Comparison of ENCODE assay signal across 14 mouse cellular contexts in the genomic region with DNA sequence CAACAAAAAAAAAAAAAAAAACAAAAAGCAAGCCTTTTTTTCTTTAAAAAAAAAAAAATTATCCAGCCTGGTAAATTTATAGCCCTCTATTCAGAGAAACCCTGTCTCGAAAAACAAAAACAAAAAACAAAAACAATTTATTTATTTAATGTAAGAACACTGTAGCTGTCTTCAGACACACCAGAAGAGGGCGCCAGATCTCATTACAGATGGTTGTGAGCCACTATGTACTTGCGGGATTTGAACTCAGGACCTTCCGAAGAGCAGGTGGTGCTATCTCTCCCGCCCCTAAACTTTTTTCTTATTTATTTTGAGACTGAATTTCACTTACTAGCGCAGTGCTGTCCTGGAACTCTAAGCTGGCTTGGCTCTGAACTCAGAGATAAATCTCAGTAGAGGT. TPM values are rescaled to one million over a fixed set of nuclear protein-coding genes. Genes with fewer than 3 reads are reported as not detected.
"Had no signal": no experiment of that assay in that cellular context is flagged by ENCODE, and none has a peak within 500 bp of the region (broad histone marks: within the 10 kb centered on the region; RNA-seq: fewer than 3 reads in every experiment).

No protein-coding gene starts in this region.

- DNase-seq: kidney, adult 8-10 months; kidney, postnatal 10 days; kidney, postnatal 4 days; liver; liver, embryonic 13.5 days; liver, postnatal 0 days; lung, postnatal 36 days; spleen, adult 18-20 months; thymus, postnatal 4 days had no signal

- H3K4me1 ChIP-seq: limb, embryonic 12.5 days; midbrain, embryonic 13.5 days; neural tube, embryonic 15.5 days had no signal

- H3K36me3 ChIP-seq: limb, embryonic 12.5 days; liver, embryonic 13.5 days; midbrain, embryonic 13.5 days; neural tube, embryonic 15.5 days had no signal

- H3K9me3 ChIP-seq: limb, embryonic 12.5 days; liver, embryonic 13.5 days; midbrain, embryonic 13.5 days; neural tube, embryonic 15.5 days had no signal

- H3K4me2 ChIP-seq: limb, embryonic 12.5 days; liver, embryonic 13.5 days; midbrain, embryonic 13.5 days; neural tube, embryonic 15.5 days had no signal

- ATAC-seq: intestine, postnatal 0 days; liver, postnatal 0 days; midbrain, embryonic 13.5 days had no signal

- H3K27ac ChIP-seq: limb, embryonic 12.5 days; liver, embryonic 13.5 days; midbrain, embryonic 13.5 days; neural tube, embryonic 15.5 days had no signal

- H3K9ac ChIP-seq: limb, embryonic 12.5 days; liver, embryonic 13.5 days; liver, postnatal 0 days; midbrain, embryonic 13.5 days; neural tube, embryonic 15.5 days had no signal

- H3K4me3 ChIP-seq: limb, embryonic 12.5 days; liver, embryonic 13.5 days; midbrain, embryonic 13.5 days; myocyte; neural tube, embryonic 15.5 days had no signal

- H3K27me3 ChIP-seq: limb, embryonic 12.5 days; liver, embryonic 13.5 days; midbrain, embryonic 13.5 days; neural tube, embryonic 15.5 days had no signal

RNA-seq across cellular contexts. Expression of gene Gm11627, which starts 12.1 kb away (rescaled TPM):
- polyA plus RNA-seq: liver, postnatal 0 days had no signal
